Mouse (Mus musculus) hindbrain, embryonic 10.5 days (tissue): ENCODE measurements around the gene Rcn1. TPM values are rescaled to one million over a fixed set of nuclear protein-coding genes. Genes with fewer than 3 reads are reported as not detected.

Experiments used
- DNase-seq: peaks from one replicate; pipeline ENCODE4 v3.0.0-alpha.2; 2017; ENCODE audit warnings: low spot score
- H3K27ac ChIP-seq: fragments of 300-500 bp; sonication (generic); 2 replicates; pipeline ENCODE4 v1.5.1; 2016; ENCODE audit warnings: mild to moderate bottlenecking, moderate library complexity
- H3K27me3 ChIP-seq: fragments of 300-500 bp; sonication (generic); 2 replicates; pipeline ENCODE4 v1.6.1; 2016; ENCODE audit warnings: mild to moderate bottlenecking; ENCODE audit not compliant: poor library complexity, insufficient read depth, severe bottlenecking
- H3K36me3 ChIP-seq: fragments of 300-500 bp; sonication (generic); 2 replicates; pipeline ENCODE4 v1.6.1; 2016; ENCODE audit warnings: mild to moderate bottlenecking, moderate library complexity
- H3K4me1 ChIP-seq: fragments of 300-500 bp; sonication (generic); replicated peaks from 2 replicates; pipeline ENCODE4 v1.6.1; 2016; ENCODE audit warnings: mild to moderate bottlenecking
- H3K4me3 ChIP-seq: fragments of 300-500 bp; sonication (generic); 2 replicates; pipeline ENCODE4 v1.5.1; 2016; ENCODE audit warnings: mild to moderate bottlenecking, moderate library complexity
- H3K9me3 ChIP-seq: fragments of 300-500 bp; sonication (generic); 2 replicates; pipeline ENCODE4 v1.6.1; 2016; ENCODE audit warnings: mild to moderate bottlenecking, moderate library complexity
- WGBS: fragments of 180-500 bp; shearing (Covaris S2); methylation state at CpG from one replicate; pipeline ENCODE4 v1.1.7; 2016; 5-methylcytosine and 5-hydroxymethylcytosine counted together
- polyA plus RNA-seq: library from polyadenylated mRNA; unstranded; fragments of >200 nt; fragmentation: Nextera tagmentation; extraction: Ambion mirVana; gene quantifications from 2 replicates; pipeline ENCODE4 v1.2.1, GENCODE M21; 2016

Gene Rcn1
- polyA plus RNA-seq, 1 experiment from 2014 or later = 100 TPM

GRCm38 (mm10) chr2:105390653-105391413 is 8.3 kb downstream of the Rcn1 start:
- H3K27ac ChIP-seq = no peak overlapping the region
- H3K36me3 ChIP-seq = peaks cover 94% of the 10 kb centered on the region
- 87% methylated on average over 6 of the region's 6 CpGs for WGBS

GRCm38 (mm10) chr2:105389007-105389890 is 9.9 kb downstream of the Rcn1 start:
- WGBS = 91% methylated on average over 17 of the region's 17 CpGs
- H3K27ac ChIP-seq = no peak overlapping the region
- no peak for DNase-seq

More at GRCm38 (mm10) chr2:105390653-105391413, 8.3 kb downstream of the Rcn1 start:
- Histone ChIP-seq H3K4me1 (no peaks in the 10 kb centered on the region), H3K9me3 (no peaks in the 10 kb centered on the region), H3K4me3 (no peak overlapping the region), H3K27me3 (no peaks in the 10 kb centered on the region)
- no peak for DNase-seq

GRCm38 (mm10) chr2:105386418-105386817 is 12.7 kb downstream of the Rcn1 start:
- Histone ChIP-seq H3K36me3 (peaks cover 69% of the 10 kb centered on the region), H3K4me1 (no peaks in the 10 kb centered on the region), H3K9me3 (no peaks in the 10 kb centered on the region), H3K27ac (no peak overlapping the region), H3K27me3 (no peaks in the 10 kb centered on the region), H3K4me3 (no peak overlapping the region)
- 83% methylated on average over 4 of the region's 4 CpGs for WGBS
- no peak for DNase-seq

More at GRCm38 (mm10) chr2:105389007-105389890, 9.9 kb downstream of the Rcn1 start:
- no peaks in the 10 kb centered on the region for H3K27me3 ChIP-seq
- no peaks in the 10 kb centered on the region for H3K4me1 ChIP-seq
- no peak overlapping the region for H3K4me3 ChIP-seq
- H3K9me3 ChIP-seq = no peaks in the 10 kb centered on the region
- H3K36me3 ChIP-seq = peaks cover 97% of the 10 kb centered on the region

- H3K9me3 ChIP-seq = no peaks in the 10 kb centered on the region
- H3K36me3 ChIP-seq = peaks cover 55% of the 10 kb centered on the region
- H3K27me3 ChIP-seq = no peaks in the 10 kb centered on the region
- H3K4me1 ChIP-seq = no peaks in the 10 kb centered on the region
- H3K27ac ChIP-seq = no peak overlapping the region
- DNase-seq = no peak
- 73% methylated on average over 3 of the region's 3 CpGs for WGBS
- H3K4me3 ChIP-seq = no peak overlapping the region
These were observed 14.1 kb downstream of the Rcn1 start for GRCm38 (mm10) chr2:105384998-105385397.

- WGBS = 92% methylated on average over 8 of the region's 8 CpGs
- no peak overlapping the region for H3K27ac ChIP-seq
- no peak overlapping the region for H3K4me3 ChIP-seq
- no peaks in the 10 kb centered on the region for H3K9me3 ChIP-seq
- peaks cover 35% of the 10 kb centered on the region for H3K36me3 ChIP-seq
- DNase-seq = no peak
- no peaks in the 10 kb centered on the region for H3K4me1 ChIP-seq
- H3K27me3 ChIP-seq = no peaks in the 10 kb centered on the region
These were observed 16.1 kb downstream of the Rcn1 start for GRCm38 (mm10) chr2:105383063-105383462.

- H3K36me3 ChIP-seq = peaks cover 13% of the 10 kb centered on the region
- no peaks in the 10 kb centered on the region for H3K9me3 ChIP-seq
- peaks cover 3% of the 10 kb centered on the region; the same call in 1 of the 2 replicates for H3K4me1 ChIP-seq
- no peak overlapping the region for H3K4me3 ChIP-seq
- 84% methylated on average over 3 of the region's 3 CpGs for WGBS
- H3K27me3 ChIP-seq = no peaks in the 10 kb centered on the region
- DNase-seq = no peak
- H3K27ac ChIP-seq = no peak overlapping the region
These were observed 18.3 kb downstream of the Rcn1 start for GRCm38 (mm10) chr2:105380757-105381319.

- Histone ChIP-seq H3K9me3 (no peaks in the 10 kb centered on the region), H3K4me1 (peaks cover 3% of the 10 kb centered on the region; the same call in 1 of the 2 replicates), H3K27ac (no peak overlapping the region), H3K4me3 (no peak overlapping the region), H3K36me3 (peaks cover 2% of the 10 kb centered on the region; the same call in 1 of the 2 replicates), H3K27me3 (no peaks in the 10 kb centered on the region)
- no peak for DNase-seq
- WGBS = 51% methylated on average over 1 of the region's 1 CpGs
These were observed 19.4 kb downstream of the Rcn1 start for GRCm38 (mm10) chr2:105379682-105380081.

GRCm38 (mm10) chr2:105375705-105376104 is 23.4 kb downstream of the Rcn1 start:
- Histone ChIP-seq H3K4me3 (no peak overlapping the region), H3K4me1 (peaks cover 6% of the 10 kb centered on the region), H3K9me3 (no peaks in the 10 kb centered on the region), H3K27me3 (peaks cover 29% of the 10 kb centered on the region), H3K27ac (no peak overlapping the region), H3K36me3 (no peaks in the 10 kb centered on the region)
- no peak for DNase-seq
- WGBS = 79% methylated on average over 4 of the region's 4 CpGs

GRCm38 (mm10) chr2:105375261-105375660 is 23.9 kb downstream of the Rcn1 start:
- no peak for DNase-seq
- WGBS = 94% methylated on average over 7 of the region's 7 CpGs
- no peak overlapping the region for H3K27ac ChIP-seq
- no peaks in the 10 kb centered on the region for H3K36me3 ChIP-seq
- H3K4me3 ChIP-seq = no peak overlapping the region
- peaks cover 11% of the 10 kb centered on the region for H3K4me1 ChIP-seq
- H3K27me3 ChIP-seq = peaks cover 32% of the 10 kb centered on the region
- no peaks in the 10 kb centered on the region for H3K9me3 ChIP-seq

GRCm38 (mm10) chr2:105373658-105374057 is 25.5 kb downstream of the Rcn1 start:
- Histone ChIP-seq H3K36me3 (no peaks in the 10 kb centered on the region), H3K27ac (no peak overlapping the region), H3K9me3 (no peaks in the 10 kb centered on the region), H3K4me1 (peaks cover 14% of the 10 kb centered on the region), H3K27me3 (peaks cover 32% of the 10 kb centered on the region), H3K4me3 (no peak overlapping the region)
- WGBS = 90% methylated on average over 11 of the region's 11 CpGs
- DNase-seq = no peak

GRCm38 (mm10) chr2:105372727-105373126 is 26.4 kb downstream of the Rcn1 start:
- no peaks in the 10 kb centered on the region for H3K36me3 ChIP-seq
- H3K27ac ChIP-seq = no peak overlapping the region
- H3K4me3 ChIP-seq = no peak overlapping the region
- DNase-seq = no peak
- WGBS = 80% methylated on average over 5 of the region's 5 CpGs
- peaks cover 14% of the 10 kb centered on the region for H3K4me1 ChIP-seq
- peaks cover 32% of the 10 kb centered on the region for H3K27me3 ChIP-seq
- no peaks in the 10 kb centered on the region for H3K9me3 ChIP-seq

- Histone ChIP-seq H3K27ac (no peak overlapping the region), H3K4me1 (peaks cover 14% of the 10 kb centered on the region), H3K36me3 (no peaks in the 10 kb centered on the region), H3K4me3 (no peak overlapping the region), H3K27me3 (peaks cover 32% of the 10 kb centered on the region), H3K9me3 (no peaks in the 10 kb centered on the region)
- 87% methylated on average over 6 of the region's 6 CpGs for WGBS
- DNase-seq = no peak
These were observed 27.0 kb downstream of the Rcn1 start for GRCm38 (mm10) chr2:105372156-105372555.
